Mouse (Mus musculus) spleen, adult 12 weeks (tissue): ENCODE data around the gene Ldhc.

ENCODE experiments used
- DNase-seq: peaks from one replicate; pipeline ENCODE4 v3.0.0; 2022; ENCODE audit warnings: low spot score

Gene Ldhc

DNA sequence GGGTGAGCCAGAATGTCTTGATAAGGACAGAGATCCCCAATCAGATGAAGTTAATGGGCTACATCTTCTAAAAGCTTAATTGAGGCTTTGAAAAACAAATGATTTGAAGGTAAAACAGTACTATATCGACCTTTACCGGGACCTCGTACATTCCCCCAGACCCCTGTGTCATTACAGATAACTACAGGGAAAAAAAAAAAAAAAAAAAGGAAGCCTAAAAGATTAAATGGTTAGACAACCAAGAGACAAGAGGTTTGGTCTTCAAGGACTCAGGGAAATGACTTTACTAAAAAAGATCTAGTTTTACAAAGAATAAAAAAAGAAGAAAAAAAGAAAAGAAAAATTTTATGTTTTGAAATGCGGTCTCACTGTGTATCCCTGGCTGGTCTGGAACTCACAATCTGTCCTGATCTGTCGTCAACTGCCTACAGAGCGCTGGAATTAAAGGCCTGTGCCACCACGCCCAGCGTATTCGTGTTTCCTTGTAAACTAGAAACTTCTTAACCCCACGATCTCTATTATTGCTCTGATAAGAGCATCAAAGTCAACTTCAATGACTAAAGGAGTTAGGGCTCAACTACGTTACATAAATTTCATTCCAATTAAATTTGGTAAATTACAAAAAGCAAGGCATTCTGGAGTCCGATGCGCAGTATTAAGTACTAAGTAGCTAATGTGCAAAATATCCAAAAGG, 57.8 kb downstream of the Ldhc start:
- no peak for DNase-seq

DNA sequence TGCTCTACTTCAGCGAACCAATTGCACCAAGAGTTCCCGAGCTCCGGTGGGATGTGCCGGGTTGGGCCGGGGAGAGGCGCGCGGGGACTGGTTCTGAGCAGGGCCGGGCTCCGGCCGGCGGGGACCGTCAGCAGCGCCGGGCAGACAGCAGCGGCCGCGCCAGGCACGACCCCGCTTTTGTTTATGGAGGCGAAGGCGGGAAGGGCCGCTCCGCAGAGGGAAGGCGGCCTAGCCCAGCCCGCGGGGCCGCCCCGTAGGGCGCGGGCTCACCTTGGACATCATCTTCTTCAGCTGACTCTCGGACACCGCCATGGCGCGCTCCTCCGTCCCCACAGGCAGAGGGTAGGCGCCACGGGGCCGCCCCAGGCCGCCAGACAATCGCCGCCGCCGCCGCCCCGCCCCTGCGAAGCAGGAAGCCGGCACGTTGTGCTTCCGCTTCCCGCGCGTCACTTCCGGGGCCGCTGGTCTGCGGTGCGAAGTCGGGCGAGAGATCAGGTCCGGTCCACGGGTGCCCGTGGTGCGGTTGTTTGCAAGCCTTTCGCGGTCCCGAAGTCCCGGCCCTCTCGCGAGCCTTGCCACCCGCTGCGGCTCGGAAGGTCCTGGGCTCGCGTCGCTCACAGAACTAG, 58.7 kb downstream of the Ldhc start, which contains the start of gene Tsg101:
TSS of gene Tsg101 (minus strand) at position 419 of the 626 bp plus-strand sequence.
- DNase-seq: peak; percentile 85

DNA sequence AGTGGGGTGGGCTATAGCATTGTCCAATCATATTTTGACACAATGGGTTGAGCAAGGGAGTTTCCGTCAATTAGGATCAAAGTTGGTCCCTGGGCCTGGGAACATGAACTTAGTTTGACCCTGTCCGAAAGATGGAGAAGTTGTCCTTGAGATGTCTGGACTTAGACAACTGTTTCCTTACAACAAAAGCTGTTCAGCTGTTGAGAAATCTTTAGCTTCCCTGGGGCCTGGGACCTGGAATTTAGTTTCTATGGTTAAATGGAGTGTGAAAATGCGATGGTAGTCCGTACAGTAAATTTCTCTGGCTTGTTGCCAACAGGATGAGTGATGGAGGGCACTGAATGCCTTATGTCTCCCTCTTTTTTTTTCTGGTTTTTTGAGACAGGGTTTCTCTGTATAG, 61.1 kb downstream of the Ldhc start:
- DNase-seq: no peak
